Mouse (Mus musculus) stomach, postnatal 0 days (tissue): ENCODE measurements at regions not wholly inside any gene's neighbourhood (a gene's known extent, or its start where the extent isn't known, plus 50 kb on each side); places are given as distances from the start of the nearest gene placed in this dataset.

Experiments
- CTCF ChIP-seq: IDR thresholded peaks from 2 replicates; pipeline ENCODE4 v1.5.1; 2016; ENCODE audit warnings: antibody characterized with exemption, low read depth, mild to moderate bottlenecking, moderate library complexity
- EP300 ChIP-seq: optimal IDR thresholded peaks from 2 replicates; pipeline ENCODE3; 2016; ENCODE audit warnings: antibody characterized with exemption

- TF ChIP-seq CTCF (no peak), EP300 (no peak)
Observed at GRCm38 (mm10) chr9:14058592-14059227, 216.2 kb upstream of the Sesn3 start.
